1 mouse cellular context compared by ENCODE assay signal in genomic region chr5:150581180-150581579, GRCm38 (mm10).
TF ChIP-seq lines count a peak whose summit lies in the region.

No protein-coding gene starts in this region.

TF ChIP-seq in MEL, 35 proteins besides CTCF, POLR2A, EP300 and RAD21:
- TF ChIP-seq USF1 (IDR thresholded peaks at IDR 0.05; ENCODE audit: low read depth, low read length) = peak; percentile 56; the same call in 1 of the 2 replicates
- no peak for TF ChIP-seq SMC3 (IDR thresholded peaks at IDR 0.05; ENCODE audit: low read depth, low read length)
